Mouse (Mus musculus): Measurements from ENCODE around the gene Arf1. TPM values are rescaled to one million over a fixed set of nuclear protein-coding genes. Genes with fewer than 3 reads are reported as not detected.

Gene Arf1
- polyA plus RNA-seq, 1 experiment from 2014 or later = 582 TPM

GRCm38 (mm10) chr11:59162443-59163254, 65.4 kb downstream of the Arf1 start:
- Histone ChIP-seq H3K27ac (replicated peaks) (peak overlapping the region; percentile 100), H3K4me1 (peaks cover 48% of the 10 kb centered on the region), H3K9me3 (no peaks in the 10 kb centered on the region), H3K36me3 (peaks cover 21% of the 10 kb centered on the region), H3K4me2 (peak overlapping the region; percentile 74), H3K4me3 (peak overlapping the region; percentile 78), H3K9ac (peak overlapping the region; percentile 93), H3K27me3 (replicated peaks) (no peaks in the 10 kb centered on the region)
- ATAC-seq (ENCODE audit: extremely low read depth, insufficient number of reproducible peaks, low FRiP score, low TSS enrichment) = no peak
- WGBS = 62% methylated on average over 9 of the region's 9 CpGs

Other genes starting within 250 kb of the Arf1 start
- 38.9 and 44.4 TPM in 2 replicates for gene Obscn, start 91.9 kb downstream of the Arf1 start, polyA plus RNA-seq (2015; fragmentation: Nextera tagmentation; extraction: Ambion mirVana)
- 8.1 and 8.7 TPM in 2 replicates for gene Iba57, start 64.5 kb downstream of the Arf1 start, polyA plus RNA-seq (2015; fragmentation: Nextera tagmentation; extraction: Ambion mirVana)
- gene Gjc2, start 45.1 kb downstream of the Arf1 start, polyA plus RNA-seq (2015; fragmentation: Nextera tagmentation; extraction: Ambion mirVana) = 0.06 and 0.28 TPM in 2 replicates
- gene Guk1, start 36.1 kb downstream of the Arf1 start, polyA plus RNA-seq (2015; fragmentation: Nextera tagmentation; extraction: Ambion mirVana) = 114 and 123 TPM in 2 replicates
- 105 and 117 TPM in 2 replicates for gene Mrpl55, start 25.8 kb downstream of the Arf1 start, polyA plus RNA-seq (2015; fragmentation: Nextera tagmentation; extraction: Ambion mirVana)
- gene 2310033P09Rik, start 19.9 kb downstream of the Arf1 start, polyA plus RNA-seq (2015; fragmentation: Nextera tagmentation; extraction: Ambion mirVana) = 22.6 and 23.1 TPM in 2 replicates
- not detected in 2 replicates for gene Wnt3a, start 62.5 kb upstream of the Arf1 start, polyA plus RNA-seq (2015; fragmentation: Nextera tagmentation; extraction: Ambion mirVana)
- 2.8 and 2.9 TPM in 2 replicates for gene Wnt9a, start 78.7 kb upstream of the Arf1 start, polyA plus RNA-seq (2015; fragmentation: Nextera tagmentation; extraction: Ambion mirVana)
- not detected in 2 replicates for gene Prss38, start 147.4 kb upstream of the Arf1 start, polyA plus RNA-seq (2015; fragmentation: Nextera tagmentation; extraction: Ambion mirVana)
- gene Jmjd4, start 221.8 kb upstream of the Arf1 start, polyA plus RNA-seq (2015; fragmentation: Nextera tagmentation; extraction: Ambion mirVana) = 10.5 and 11.9 TPM in 2 replicates
- gene Snap47, start 222.9 kb upstream of the Arf1 start, polyA plus RNA-seq (2015; fragmentation: Nextera tagmentation; extraction: Ambion mirVana) = 94.3 and 102 TPM in 2 replicates
- 5.6 and 5.7 TPM in 2 replicates for gene Zfp867, start 244.2 kb upstream of the Arf1 start, polyA plus RNA-seq (2015; fragmentation: Nextera tagmentation; extraction: Ambion mirVana)

Data from heart, embryonic 13.5 days (tissue).